Mouse (Mus musculus) G1E (cell line): ENCODE data around the gene Luzp1.

Source experiments
- CTCF ChIP-seq: IDR thresholded peaks from 2 replicates; pipeline ENCODE4 v1.5.1; 2012; ENCODE audit warnings: low read depth, low read length, inconsistent platforms, mixed read lengths
- GATA1 ChIP-seq: IDR thresholded peaks from 2 replicates; pipeline ENCODE4 v1.6.1; 2012; ENCODE audit warnings: borderline replicate concordance, low read length, inconsistent platforms, mixed read lengths
- GATA2 ChIP-seq: IDR thresholded peaks from 2 replicates; pipeline ENCODE4 v1.6.1; 2012; ENCODE audit warnings: low read depth, low read length, inconsistent platforms, borderline replicate concordance
- POLR2AphosphoS5 ChIP-seq: IDR thresholded peaks from 2 replicates; pipeline ENCODE4 v1.6.1; 2012; ENCODE audit warnings: low read depth, low read length, inconsistent platforms; ENCODE audit not compliant: insufficient replicate concordance
- TAL1 ChIP-seq: conservative IDR thresholded peaks from 2 replicates; pipeline ENCODE4 v1.6.1; 2012; ENCODE audit warnings: low read depth, low read length, inconsistent platforms, mixed read lengths

- TF ChIP-seq CTCF = no peak
- no peak for TF ChIP-seq GATA1
- TF ChIP-seq GATA2 = no peak
- TF ChIP-seq TAL1 = no peak
- TF ChIP-seq POLR2AphosphoS5 = no peak
Measured at GRCm38 (mm10) chr4:136581885-136582284, 112.3 kb downstream of the Luzp1 start.
